Mouse (Mus musculus) stomach, postnatal 0 days (tissue): ENCODE data around the gene Samd10.

ENCODE experiments used
- CTCF ChIP-seq: IDR thresholded peaks from 2 replicates; pipeline ENCODE4 v1.5.1; 2016; ENCODE audit warnings: antibody characterized with exemption, low read depth, mild to moderate bottlenecking, moderate library complexity
- EP300 ChIP-seq: optimal IDR thresholded peaks from 2 replicates; pipeline ENCODE3; 2016; ENCODE audit warnings: antibody characterized with exemption

DNA sequence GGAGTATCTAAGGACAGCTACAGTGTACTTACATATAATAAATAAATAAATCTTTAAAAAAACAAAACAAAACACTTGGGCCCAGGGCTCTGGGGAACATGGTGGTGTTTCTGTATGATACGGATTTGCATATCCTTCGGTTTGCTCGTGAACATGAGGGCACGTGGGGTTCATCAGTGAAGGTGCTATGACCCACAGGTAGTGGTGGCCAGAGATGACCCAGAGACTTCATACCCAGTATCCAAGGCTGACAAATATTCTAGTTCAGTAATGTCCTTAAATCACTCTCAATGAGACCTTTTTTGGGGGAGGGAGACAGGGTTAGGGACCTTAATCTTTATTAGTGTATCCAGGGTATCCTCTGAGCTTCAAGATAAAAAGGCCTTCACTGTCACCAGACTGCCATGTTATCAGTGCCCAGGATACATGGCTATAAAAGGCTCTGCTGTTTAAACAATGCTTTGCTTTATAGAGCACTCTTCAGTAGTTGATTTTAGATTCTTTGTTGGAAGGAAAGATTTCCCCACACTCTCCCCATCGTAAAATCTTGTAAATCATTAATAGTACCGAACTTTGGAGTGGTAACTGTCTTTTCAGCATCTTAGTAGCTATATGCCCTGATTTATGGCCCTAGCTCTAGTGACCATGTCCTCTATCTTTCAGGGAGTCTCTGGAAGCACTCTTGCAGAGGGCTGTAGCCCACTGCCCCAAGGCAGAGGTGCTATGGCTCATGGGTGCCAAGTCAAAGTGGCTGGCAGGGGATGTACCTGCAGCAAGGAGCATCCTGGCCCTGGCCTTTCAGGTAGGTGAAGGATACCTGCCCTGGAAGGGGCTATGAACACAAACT, 47.8 kb upstream of the Samd10 start:
- TF ChIP-seq EP300 (no peak), CTCF (no peak)
